Mouse (Mus musculus) CH12.LX (cell line): ENCODE results near the gene Tmem117. TPM values are rescaled to one million over a fixed set of nuclear protein-coding genes. Genes with fewer than 3 reads are reported as not detected.

Experiments used
- DNase-seq: peaks from one replicate; pipeline ENCODE4 v3.0.0-alpha.2; 2013; ENCODE audit errors: extremely low read depth
- H3K27ac ChIP-seq: 2 replicates; pipeline ENCODE4 v1.5.1; 2012; ENCODE audit warnings: low read depth, mild to moderate bottlenecking, control low read depth, moderate library complexity; ENCODE audit not compliant: insufficient read depth
- H3K27me3 ChIP-seq: replicated peaks from 2 replicates; pipeline ENCODE3; 2012; ENCODE audit warnings: inconsistent platforms
- H3K36me3 ChIP-seq, 2 experiments: replicated peaks in 1 of 2; 2 replicates each; pipeline versions ENCODE3 to v1.6.1; 2012; ENCODE audit warnings: inconsistent platforms in 1 of 2, low read length in 1 of 2, mild to moderate bottlenecking in 1 of 2, mixed read lengths in 1 of 2, moderate library complexity in 1 of 2; ENCODE audit not compliant: control insufficient read depth in 1 of 2, insufficient read depth in 1 of 2
- H3K4me1 ChIP-seq, 2 experiments: 2 replicates each; pipeline ENCODE4 v1.6.1; 2012; ENCODE audit warnings: inconsistent platforms in 1 of 2, moderate library complexity in 1 of 2; ENCODE audit not compliant: insufficient read depth in 2 of 2, control insufficient read depth in 1 of 2
- H3K4me2 ChIP-seq: 2 replicates; pipeline ENCODE4 v1.6.1; 2012; ENCODE audit warnings: low read depth, mild to moderate bottlenecking, control low read depth; ENCODE audit not compliant: poor library complexity, insufficient read depth, severe bottlenecking
- H3K4me3 ChIP-seq, 3 experiments: fragments of 150-350 bp in 1 of 3; sonication (generic) in 1 of 3; replicated peaks in 1 of 3; 2 replicates each; pipeline versions ENCODE3 to v1.5.1; 2011 to 2012; ENCODE audit warnings: low read depth in 2 of 3, low read length in 2 of 3, mild to moderate bottlenecking in 2 of 3, moderate library complexity in 2 of 3, control low read depth in 1 of 3, improper control_type of control experiment in 1 of 3, inconsistent platforms in 1 of 3, mixed read lengths in 1 of 3; ENCODE audit not compliant: poor library complexity in 1 of 3
- H3K79me2 ChIP-seq: replicated peaks from 2 replicates; pipeline ENCODE4 v1.6.1; 2012; ENCODE audit warnings: mild to moderate bottlenecking, moderate library complexity; ENCODE audit not compliant: control insufficient read depth, poor library complexity, insufficient read depth, severe bottlenecking; ENCODE audit errors: extremely low read depth
- H3K9ac ChIP-seq: 2 replicates; pipeline ENCODE4 v1.6.1; 2012; ENCODE audit warnings: low read depth, mild to moderate bottlenecking, control low read depth, moderate library complexity; ENCODE audit not compliant: insufficient read depth
- H3K9me3 ChIP-seq: replicated peaks from 2 replicates; pipeline ENCODE3; 2012; ENCODE audit warnings: low read length, inconsistent platforms, mixed read lengths
- BHLHE40 ChIP-seq: IDR thresholded peaks from 2 replicates; pipeline ENCODE4 v1.6.1; 2011; ENCODE audit warnings: mild to moderate bottlenecking, low read depth, low read length, improper control_type of control experiment
- CHD2 ChIP-seq: IDR thresholded peaks from 2 replicates; pipeline ENCODE4 v1.6.1; 2011; ENCODE audit warnings: low read length, improper control_type of control experiment
- CTCF ChIP-seq, 2 experiments: IDR thresholded peaks in 1 of 2; conservative IDR thresholded peaks in 1 of 2; 2 replicates each; pipeline ENCODE4 v1.5.1; 2011 to 2012; ENCODE audit warnings: low read depth in 2 of 2, low read length in 2 of 2, improper control_type of control experiment in 1 of 2, inconsistent platforms in 1 of 2, mild to moderate bottlenecking in 1 of 2, moderate library complexity in 1 of 2
- EP300 ChIP-seq: IDR thresholded peaks from 2 replicates; pipeline ENCODE4 v1.6.1; 2011; ENCODE audit warnings: low read length, improper control_type of control experiment
- ETS1 ChIP-seq: conservative IDR thresholded peaks from 2 replicates; pipeline ENCODE4 v1.6.1; 2012; ENCODE audit warnings: low read depth, mild to moderate bottlenecking, inconsistent platforms, low read length, improper control_type of control experiment, moderate library complexity
- JUN ChIP-seq: IDR thresholded peaks from 2 replicates; pipeline ENCODE4 v1.6.1; 2011; ENCODE audit warnings: low read depth, mild to moderate bottlenecking, low read length, improper control_type of control experiment, moderate library complexity; ENCODE audit not compliant: insufficient read depth
- JUND ChIP-seq: conservative IDR thresholded peaks from 2 replicates; pipeline ENCODE4 v1.6.1; 2011; ENCODE audit warnings: low read depth, low read length, improper control_type of control experiment
- MAZ ChIP-seq: IDR thresholded peaks from 2 replicates; pipeline ENCODE4 v1.6.1; 2012; ENCODE audit warnings: low read depth, mild to moderate bottlenecking, inconsistent platforms, low read length, improper control_type of control experiment, moderate library complexity
- MEF2A ChIP-seq: IDR thresholded peaks from 2 replicates; pipeline ENCODE4 v1.6.1; 2014; ENCODE audit warnings: low read depth, mild to moderate bottlenecking, inconsistent platforms, low read length, improper control_type of control experiment, borderline replicate concordance
- MYC ChIP-seq: IDR thresholded peaks from 2 replicates; pipeline ENCODE4 v1.6.1; 2011; ENCODE audit warnings: low read depth, mild to moderate bottlenecking, improper control_type of control experiment, low read length
- NELFE ChIP-seq: IDR thresholded peaks from 2 replicates; pipeline ENCODE4 v1.6.1; 2011; ENCODE audit warnings: low read depth, low read length, improper control_type of control experiment
- RCOR1 ChIP-seq: conservative IDR thresholded peaks from 2 replicates; pipeline ENCODE4 v1.6.1; 2012; ENCODE audit warnings: low read depth, mild to moderate bottlenecking, inconsistent platforms, low read length, improper control_type of control experiment
- USF1 ChIP-seq: IDR thresholded peaks from 2 replicates; pipeline ENCODE4 v1.6.1; 2014; ENCODE audit warnings: low read depth, mild to moderate bottlenecking, inconsistent platforms, low read length, improper control_type of control experiment
- USF2 ChIP-seq: conservative IDR thresholded peaks from 2 replicates; pipeline ENCODE4 v1.6.1; 2011; ENCODE audit warnings: low read depth, low read length, improper control_type of control experiment
- ZC3H11A ChIP-seq: IDR thresholded peaks from 2 replicates; pipeline ENCODE4 v1.6.1; 2012; ENCODE audit warnings: low read depth, mild to moderate bottlenecking, inconsistent platforms, low read length, improper control_type of control experiment
- dilution Hi-C: fragments of 300-500 bp; cut with MboI; formaldehyde crosslinking; loops from 2 replicates; pipeline ENCODE4 v1.14.3; 2020; ENCODE audit warnings: low sequenced_read_pairs; ENCODE audit not compliant: extremely low pct_unique_long_range_greater_than_20kb, extremely low pct_ligation_motif_present
- in situ Hi-C: fragments of 300-500 bp; cut with MboI; formaldehyde crosslinking; loops from 3 replicates; pipeline ENCODE4 v1.14.3; 2019; ENCODE audit warnings: low sequenced_read_pairs, low pct_ligation_motif_present, low pct_unique_long_range_greater_than_20kb, mixed read lengths
- polyA plus RNA-seq: library from polyadenylated mRNA; unstranded; fragments of >175 nt; gene quantifications from 2 replicates; pipeline ENCODE4 v1.2.1, GENCODE M21; 2012; ENCODE audit warnings: low read depth; ENCODE audit not compliant: insufficient read length
- total RNA-seq, 2 experiments: library from RNA; depleted of rRNA; stranded (reverse); fragments of 300-350 nt in 1 of 2; fragments of >200 nt in 1 of 2; gene quantifications; 2 replicates each; pipeline ENCODE4 v1.2.3; 2012 to 2014

The Tmem117 gene
- total and polyA plus RNA-seq, 3 experiments: not detected

DNA sequence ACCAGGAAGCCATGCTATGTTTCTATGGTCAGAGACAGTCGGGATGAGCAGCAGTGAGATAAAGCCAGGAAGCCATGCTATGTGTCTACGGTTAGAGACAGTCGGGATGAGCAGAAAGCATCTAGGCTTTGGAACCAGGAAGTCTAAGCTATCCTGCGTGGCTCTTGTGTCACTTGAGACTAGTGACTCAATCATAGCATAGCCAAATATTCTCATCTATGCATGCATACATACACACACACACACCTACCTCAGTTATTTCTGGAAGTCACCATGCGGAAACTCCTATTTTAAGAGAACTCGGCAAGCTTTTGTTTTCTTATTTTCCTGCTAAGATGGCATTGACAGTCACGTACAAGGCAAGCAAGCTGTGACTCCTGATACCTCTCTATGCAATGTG, 441.8 kb downstream of the Tmem117 start:
- Histone ChIP-seq H3K27ac (no peak overlapping the region), H3K4me1 (no peaks in the 10 kb centered on the region), H3K79me2 (no peaks in the 10 kb centered on the region), H3K4me2 (no peak overlapping the region), H3K27me3 (no peaks in the 10 kb centered on the region), H3K9ac (no peak overlapping the region), H3K9me3 (peaks cover 59% of the 10 kb centered on the region), H3K36me3 (no peaks in the 10 kb centered on the region), H3K4me3 (no peak overlapping the region)
- in situ Hi-C loops: no loop called here
- dilution Hi-C loops: no loop called here
- DNase-seq: no peak
- TF ChIP-seq USF1 (no peak), ZC3H11A (no peak)

DNA sequence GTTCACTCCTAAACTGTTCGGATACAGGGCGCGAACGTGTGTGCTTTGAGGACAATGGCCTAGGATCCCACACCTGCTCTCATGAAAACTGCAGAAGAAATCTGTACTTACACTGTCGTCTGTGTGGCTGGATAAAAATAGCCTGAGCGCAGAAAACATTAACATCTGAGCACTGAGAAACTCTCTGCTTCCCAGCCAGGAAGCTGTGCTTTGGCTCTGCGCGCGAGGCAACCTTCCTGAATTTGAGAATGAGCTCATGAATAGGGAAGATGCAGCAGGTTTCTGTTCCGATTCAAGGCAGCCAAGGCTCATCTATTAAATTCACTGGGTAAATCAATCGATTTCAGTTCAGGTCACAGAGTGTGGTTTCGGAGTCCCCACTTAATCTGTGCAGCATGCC, 446.3 kb downstream of the Tmem117 start:
- H3K9ac ChIP-seq: no peak overlapping the region
- H3K4me2 ChIP-seq: no peak overlapping the region
- H3K9me3 ChIP-seq: peaks cover 57% of the 10 kb centered on the region
- TF ChIP-seq EP300 (no peak), MEF2A (no peak), JUND (no peak), CHD2 (no peak), NELFE (no peak), MYC (no peak), RCOR1 (no peak), CTCF (conservative IDR thresholded peaks at IDR 0.05 in 1 of 2, IDR thresholded peaks at IDR 0.05 in 1 of 2; ENCODE audit: low read depth in 2 of 2, low read length in 2 of 2) (no peak), JUN (no peak), ETS1 (no peak), USF2 (no peak), BHLHE40 (no peak), MAZ (no peak)
- in situ Hi-C loops (no loop called here), dilution Hi-C loops (no loop called here)
- no peaks in the 10 kb centered on the region for H3K4me1 ChIP-seq
- H3K27ac ChIP-seq: no peak overlapping the region
- H3K79me2 ChIP-seq: no peaks in the 10 kb centered on the region
- H3K4me3 ChIP-seq: no peak overlapping the region
- H3K36me3 ChIP-seq: no peaks in the 10 kb centered on the region
- H3K27me3 ChIP-seq: no peaks in the 10 kb centered on the region
- no peak for DNase-seq

DNA sequence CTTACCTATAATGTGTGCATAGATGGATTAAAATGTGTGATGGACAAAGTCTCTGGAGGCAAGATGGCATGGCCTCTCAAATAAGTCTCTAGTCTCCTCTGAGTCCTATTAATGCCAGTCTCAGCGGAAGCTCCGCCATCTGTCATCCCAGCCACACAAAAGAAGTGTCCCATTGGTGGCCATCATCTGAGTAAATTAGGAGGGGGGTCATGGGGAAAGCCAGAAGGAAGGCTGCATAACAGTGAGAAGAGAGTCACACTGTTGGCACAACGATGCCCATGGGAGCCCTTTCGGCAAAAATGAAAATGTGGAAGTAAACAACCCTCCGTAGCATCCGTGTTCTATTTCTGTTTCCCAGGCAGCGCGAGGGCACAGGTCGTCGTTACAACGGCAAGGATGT, 452.6 kb downstream of the Tmem117 start:
- Histone ChIP-seq H3K9ac (no peak overlapping the region), H3K4me2 (no peak overlapping the region), H3K36me3 (no peaks in the 10 kb centered on the region), H3K4me3 (no peak overlapping the region), H3K79me2 (no peaks in the 10 kb centered on the region), H3K27ac (no peak overlapping the region), H3K4me1 (no peaks in the 10 kb centered on the region), H3K9me3 (peaks cover 61% of the 10 kb centered on the region), H3K27me3 (no peaks in the 10 kb centered on the region)
- in situ Hi-C loops: no loop called here
- DNase-seq: no peak
- dilution Hi-C loops: no loop called here
- TF ChIP-seq USF1 (no peak), USF2 (no peak)
